Mouse (Mus musculus) left cerebral cortex, postnatal 36 days (tissue): ENCODE measurements around the gene Samd4b. TPM values are rescaled to one million over a fixed set of nuclear protein-coding genes. Genes with fewer than 3 reads are reported as not detected.
A peak's percentile ranks its signal among the peaks of the same experiment; 100 is the strongest.

Source experiments
- DNase-seq, 2 experiments: peaks; one replicate each; pipeline ENCODE4 v3.0.0; 2021 to 2022; ENCODE audit warnings: low spot score in 2 of 2, mixed read lengths in 1 of 2
- intact Hi-C: fragments of 180-260 bp; cut with DNase I; formaldehyde crosslinking; loops from one replicate; pipeline ENCODE4 v1.15.1; 2025
- total RNA-seq, 2 experiments: library from RNA; stranded (reverse); gene quantifications; 2 replicates each; pipeline ENCODE4 v1.2.3; 2021

The Samd4b gene
- total RNA-seq, 2 experiments from 2014 or later: 68.7 to 68.8 TPM

DNA sequence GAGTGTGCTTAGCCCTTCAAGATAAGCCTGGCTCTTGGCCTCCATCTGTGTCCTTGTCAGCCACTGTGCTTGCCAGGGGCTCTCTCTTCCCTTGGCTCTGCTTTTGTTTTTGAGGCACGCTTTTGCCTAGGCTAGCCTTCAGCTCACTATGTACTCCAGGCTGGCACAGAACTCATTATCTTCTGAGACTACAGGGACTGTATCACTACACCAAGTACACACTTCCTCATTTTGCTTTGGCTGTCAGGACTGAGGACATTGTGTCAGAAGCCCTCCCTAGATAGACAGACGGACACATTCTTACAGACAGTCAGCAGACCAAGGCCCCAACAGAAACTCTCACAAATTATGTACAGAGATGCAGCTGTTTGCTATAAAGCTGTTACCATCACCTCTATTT is 135.2 kb downstream of the Samd4b start:
- DNase-seq: no peak
- intact Hi-C loops: no loop called here

DNA sequence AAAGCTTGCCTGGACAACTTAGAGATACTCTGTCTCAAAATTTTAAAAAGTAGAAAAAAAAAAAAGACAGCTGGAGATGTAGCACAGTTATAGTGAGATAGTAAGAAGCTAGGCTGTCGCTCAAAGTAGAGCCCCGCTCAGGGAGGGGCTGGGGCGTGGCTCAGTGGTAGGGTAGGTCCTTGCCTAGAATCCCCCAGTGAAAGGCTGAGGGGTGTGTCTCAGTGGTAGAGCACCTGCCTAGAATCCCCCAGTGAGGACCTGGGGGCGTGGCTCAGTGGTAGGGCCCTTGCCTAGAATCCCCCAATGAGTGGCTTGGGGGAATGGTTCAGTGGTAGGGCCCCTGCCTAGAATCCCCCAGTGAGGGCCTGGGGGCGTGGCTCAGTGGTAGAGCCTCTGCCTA is 137.6 kb downstream of the Samd4b start:
- DNase-seq: no peak
- intact Hi-C loops: no loop called here

DNA sequence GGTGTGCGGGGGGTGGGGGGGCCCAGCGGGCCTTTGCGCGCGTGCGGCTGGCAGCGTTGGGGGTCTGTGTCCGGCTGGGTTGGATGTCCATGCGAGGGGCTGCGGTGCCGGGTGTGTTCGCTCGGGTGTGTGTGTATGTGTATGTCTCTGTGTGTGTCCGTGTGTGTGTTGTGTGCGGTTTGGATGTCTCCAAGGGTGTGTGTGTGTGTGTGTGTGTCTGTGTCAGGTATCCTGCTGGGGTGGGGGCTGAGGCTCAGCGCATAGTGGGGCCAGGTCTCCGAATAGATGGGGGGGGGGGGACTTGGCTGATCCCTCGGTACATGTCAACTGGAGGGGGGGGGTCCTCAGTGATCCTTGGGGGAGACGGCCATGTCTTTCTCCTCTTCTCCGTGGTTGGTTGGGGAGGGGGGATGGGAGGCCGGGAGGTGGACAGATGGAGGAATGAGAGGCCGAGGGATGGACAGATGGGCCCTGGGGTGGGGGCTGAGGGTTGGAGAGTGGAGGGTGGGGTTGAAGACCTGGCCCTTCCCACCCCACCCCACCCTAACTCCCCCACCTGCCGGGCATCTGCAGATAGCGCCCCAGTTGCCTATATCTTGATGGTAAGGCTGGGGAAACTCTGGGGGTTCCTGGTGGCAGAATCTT is 145.5 kb downstream of the Samd4b start:
- intact Hi-C loops: no loop called here
- no peak for DNase-seq

DNA sequence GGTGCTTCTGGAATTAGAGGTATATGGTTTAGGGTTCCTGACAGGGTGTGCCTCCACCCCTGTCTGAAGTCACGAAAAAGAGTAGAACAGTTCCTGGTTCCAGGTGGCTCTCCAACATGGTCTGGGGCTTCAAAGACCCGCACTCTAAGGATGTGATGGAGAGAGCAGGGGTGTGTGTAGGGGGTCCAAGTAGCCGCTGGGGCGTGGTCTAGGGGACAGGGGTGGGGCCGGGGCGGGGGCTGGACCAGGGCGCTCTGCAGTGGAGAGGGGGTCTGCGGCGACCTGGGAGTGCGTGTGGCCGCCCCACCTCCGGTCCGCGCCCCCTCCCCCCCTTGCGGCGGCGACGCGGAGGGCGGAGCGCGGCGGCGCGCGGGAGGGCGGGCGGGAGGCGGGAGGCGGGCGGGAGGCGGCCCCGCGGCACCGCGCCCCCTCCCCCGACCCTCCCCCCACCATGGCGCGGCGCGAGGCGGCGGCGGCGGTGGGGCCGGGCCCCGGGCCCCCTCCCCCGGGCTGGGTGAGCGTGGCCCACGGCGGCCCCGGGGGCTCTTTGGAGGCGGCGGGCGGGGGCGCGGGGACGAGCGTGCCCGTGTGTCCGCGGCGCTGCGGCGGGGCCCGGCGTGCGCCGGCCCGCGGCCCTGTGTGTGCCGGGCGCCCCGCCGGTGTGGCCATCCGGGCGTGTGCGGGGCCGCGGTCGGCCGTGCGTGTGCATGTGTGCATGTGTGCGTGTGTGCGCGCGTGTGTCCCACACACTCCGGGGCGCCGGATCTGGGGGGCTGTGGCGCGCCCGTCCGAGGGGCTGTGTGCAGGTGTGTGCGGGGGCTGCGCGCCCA is 146.2 kb downstream of the Samd4b start, which contains the start of gene Lrfn1:
Lrfn1 (plus strand) TSS at position 450 of the 830 bp plus-strand sequence.
- intact Hi-C loops: no loop called here
- peak in 1 of 2 experiments; percentile 24 for DNase-seq

DNA sequence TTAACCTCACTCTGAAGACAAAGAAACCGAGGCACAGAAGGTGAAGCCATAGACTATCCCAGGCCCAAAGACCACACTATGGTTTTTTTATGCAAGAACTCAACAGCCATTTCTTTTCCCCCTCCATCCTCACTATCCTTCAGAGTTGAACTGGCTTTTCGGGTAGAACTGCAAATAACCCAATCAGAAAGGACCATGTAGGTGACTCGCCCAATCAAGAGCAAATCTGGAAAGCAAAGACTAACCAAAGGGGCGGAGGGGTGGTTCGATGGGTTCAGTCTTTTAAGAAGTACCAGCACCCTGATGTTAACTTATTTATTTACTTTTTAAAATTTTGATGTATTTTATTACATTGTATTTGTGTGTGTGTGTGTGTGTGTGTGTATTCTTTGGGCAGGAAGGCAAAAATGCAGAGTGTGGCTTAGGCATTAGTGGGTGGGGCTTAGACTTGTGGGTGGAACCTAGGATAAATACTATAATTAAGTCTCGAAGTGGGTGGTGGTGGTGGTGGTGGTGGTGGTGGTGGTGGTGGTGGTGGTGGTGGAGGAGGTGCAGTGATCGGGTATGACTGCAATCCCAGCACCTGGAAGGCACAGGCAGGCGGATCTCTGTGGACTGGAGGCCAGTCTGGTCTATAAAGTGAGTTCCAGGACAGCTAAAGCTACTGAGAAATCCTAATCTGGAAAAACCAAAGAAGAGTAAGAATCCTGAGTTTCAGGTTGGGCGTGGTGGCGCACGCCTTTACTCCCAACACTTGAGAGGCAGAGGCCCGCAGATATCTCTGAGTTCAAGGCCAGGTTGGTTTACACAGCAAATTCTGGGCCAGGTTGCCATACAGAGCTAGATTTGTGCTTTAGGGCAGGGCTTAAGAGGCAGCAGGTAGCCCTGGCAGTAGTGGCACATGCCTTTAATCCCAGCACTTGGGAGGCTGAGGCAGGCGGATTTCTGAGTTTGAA is 149.8 kb downstream of the Samd4b start:
- DNase-seq: no peak
- intact Hi-C loops: loop anchor here (2.0 kb wide), 2 partner anchors 81 to 153 kb away; no protein-coding TSS in a partner anchor

DNA sequence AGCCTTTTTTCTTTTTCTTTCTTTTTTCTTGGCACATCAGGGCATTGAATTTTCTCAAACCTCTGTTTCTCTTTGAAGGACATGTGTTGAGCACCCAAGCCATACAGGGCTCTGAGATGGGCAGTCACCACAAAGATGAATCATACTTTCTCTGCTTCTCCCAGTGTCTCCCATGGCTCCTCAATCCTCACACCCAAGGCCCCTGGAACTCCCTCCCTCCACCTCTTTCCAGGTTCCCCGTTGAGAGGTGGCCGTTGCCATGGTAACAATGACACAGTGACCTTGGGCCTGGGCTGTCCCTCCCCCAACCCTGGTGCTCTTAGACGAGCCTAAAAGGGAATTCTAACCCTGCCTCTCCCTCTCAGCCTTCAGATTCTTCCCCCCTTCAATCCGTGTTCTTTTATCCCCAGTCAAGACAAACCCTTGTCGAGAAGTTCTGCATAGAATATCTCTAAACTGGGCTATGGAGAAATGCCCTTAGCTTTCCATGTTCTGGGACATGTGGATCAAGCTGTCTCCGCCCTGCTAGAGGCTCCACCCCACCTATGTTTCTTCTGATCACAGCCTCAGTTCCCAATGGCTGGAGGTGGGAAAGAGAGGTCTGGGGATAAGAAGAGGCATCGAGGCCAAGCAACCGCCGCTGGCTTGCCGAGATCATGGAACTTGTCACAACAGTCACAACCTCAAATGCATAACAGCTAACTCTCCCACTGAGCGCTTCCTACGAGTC is 150.7 kb downstream of the Samd4b start:
- intact Hi-C loops: loop anchor here (2.0 kb wide), 2 partner anchors 82 to 154 kb away; no protein-coding TSS in a partner anchor
- DNase-seq: no peak

DNA sequence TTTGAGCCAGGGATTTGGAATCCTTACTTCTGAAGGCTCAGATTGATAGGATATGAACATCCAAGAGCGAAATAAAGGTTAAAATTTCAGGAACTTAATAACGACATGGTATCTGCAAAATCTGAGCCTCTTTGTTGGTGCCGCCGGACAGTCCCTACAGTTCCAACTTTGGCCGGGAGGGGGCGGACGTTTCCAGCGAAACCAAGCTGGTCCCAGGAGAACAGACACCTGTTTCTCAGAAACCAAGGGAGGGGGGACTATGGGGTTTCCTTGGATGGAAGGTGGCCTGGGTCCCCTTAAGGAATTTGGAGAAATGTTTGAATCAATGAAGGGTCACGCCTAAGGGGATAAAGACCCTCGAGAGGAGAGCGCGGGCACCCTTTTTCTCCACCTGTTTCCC is 151.5 kb downstream of the Samd4b start:
- intact Hi-C loops: loop anchor here (2.0 kb wide), 2 partner anchors 82 to 154 kb away; no protein-coding TSS in a partner anchor
- peak; percentile 70 to 77 for DNase-seq

DNA sequence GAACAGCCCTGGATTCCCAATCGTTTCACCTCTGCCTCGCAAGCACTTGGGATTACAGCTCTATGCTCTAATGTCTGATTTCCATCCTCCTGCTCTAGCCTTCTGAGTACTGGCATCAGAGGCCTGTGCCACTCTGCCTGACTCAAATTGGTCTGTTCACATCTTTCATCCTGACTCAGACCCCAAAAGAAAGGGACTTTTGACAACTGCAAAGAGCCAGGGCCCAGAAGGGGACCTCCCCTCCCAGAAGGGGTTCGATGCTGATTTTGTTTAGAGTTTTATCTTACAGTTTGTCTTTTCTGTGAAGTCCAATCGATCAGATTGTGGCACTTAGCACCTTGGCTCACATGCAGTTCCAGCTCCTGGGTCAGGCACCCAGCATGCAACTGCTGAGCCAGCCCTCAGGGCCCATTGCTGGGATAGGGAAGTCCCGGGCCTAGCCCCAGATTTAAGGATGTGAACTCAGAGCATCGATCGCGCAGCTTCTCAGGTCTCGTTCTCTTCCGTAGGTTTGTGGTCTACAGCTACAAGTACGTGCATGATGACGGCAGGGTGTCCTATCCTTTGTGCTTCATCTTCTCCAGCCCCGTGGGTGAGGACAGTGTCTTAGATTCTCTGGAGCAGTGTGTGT is 153.5 kb downstream of the Samd4b start:
- intact Hi-C loops: loop anchor here (2.0 kb wide), 1 partner anchor 282 kb away; no protein-coding TSS in a partner anchor
- DNase-seq: no peak

DNA sequence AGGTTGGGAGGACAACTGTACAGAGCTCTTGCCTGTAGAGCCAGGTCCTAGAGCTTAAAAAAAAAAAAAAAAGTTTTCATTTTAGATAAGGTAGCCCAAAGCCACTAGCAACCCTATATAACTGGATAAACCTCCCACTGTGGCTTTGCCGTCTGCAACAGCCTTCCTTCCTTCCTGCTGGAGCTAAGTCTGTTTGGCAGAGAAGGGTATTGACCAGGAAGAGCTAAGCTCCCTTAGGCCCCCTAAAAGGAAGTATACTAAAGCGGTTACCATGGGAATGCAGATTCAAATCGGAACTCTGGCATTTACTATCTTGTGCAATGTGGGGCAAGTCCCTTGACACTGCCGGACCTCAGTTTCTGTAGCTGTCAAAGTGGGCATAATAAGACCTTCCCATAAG is 155.3 kb downstream of the Samd4b start:
- DNase-seq: no peak
- intact Hi-C loops: no loop called here

DNA sequence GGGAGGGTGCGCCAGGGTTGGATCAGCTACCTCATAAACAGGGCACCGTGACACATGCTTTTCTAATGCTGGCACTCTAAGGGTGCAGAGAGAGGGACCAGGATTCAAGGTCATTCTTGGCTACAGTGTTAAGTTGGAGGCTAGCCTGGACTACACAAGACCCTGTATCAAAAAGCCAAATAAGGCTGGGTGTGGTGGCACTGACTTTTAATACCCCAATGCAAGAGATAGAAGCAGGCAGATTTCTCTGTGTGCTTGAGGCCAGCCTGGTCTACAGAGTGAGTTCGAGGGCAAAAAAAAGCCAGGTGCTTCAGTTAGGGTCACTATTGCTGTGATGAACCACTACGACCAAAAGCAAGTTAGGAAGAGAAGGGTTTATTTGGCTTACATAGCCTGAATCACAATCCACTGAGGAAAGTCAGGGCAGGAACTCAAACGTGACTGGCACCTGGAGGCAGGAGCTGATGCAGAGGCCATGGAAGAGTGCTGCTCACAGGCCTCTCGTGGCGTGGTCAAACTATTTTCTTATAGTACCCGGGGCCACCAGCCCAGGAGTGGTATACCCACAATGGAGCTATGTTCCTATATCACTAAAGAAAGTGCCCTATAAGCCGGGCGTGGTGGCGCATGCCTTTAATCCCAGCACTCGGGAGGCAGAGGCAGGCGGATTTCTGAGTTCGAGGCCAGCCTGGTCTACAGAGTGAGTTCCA is 156.0 kb downstream of the Samd4b start:
- intact Hi-C loops: no loop called here
- no peak for DNase-seq

DNA sequence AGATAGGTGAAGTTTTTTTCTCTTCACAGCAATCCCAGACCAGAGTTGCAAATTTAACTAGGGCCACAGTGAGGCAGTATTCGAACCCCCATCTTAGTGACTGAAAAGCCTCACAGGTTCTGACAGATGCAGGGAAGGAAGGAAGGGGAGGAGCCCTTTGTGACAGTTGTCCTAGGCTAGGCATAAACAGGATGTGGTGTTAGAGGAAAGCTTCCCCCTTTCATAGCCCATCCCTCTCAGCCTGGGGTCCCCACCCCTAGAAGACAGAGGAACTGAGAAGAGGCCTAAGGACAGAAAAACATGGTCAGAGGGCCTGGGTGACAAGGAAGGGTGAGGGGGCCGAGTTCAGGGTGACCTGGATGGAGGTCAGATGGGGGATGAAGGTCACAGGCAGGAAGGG is 157.2 kb downstream of the Samd4b start:
- no peak for DNase-seq
- intact Hi-C loops: no loop called here

DNA sequence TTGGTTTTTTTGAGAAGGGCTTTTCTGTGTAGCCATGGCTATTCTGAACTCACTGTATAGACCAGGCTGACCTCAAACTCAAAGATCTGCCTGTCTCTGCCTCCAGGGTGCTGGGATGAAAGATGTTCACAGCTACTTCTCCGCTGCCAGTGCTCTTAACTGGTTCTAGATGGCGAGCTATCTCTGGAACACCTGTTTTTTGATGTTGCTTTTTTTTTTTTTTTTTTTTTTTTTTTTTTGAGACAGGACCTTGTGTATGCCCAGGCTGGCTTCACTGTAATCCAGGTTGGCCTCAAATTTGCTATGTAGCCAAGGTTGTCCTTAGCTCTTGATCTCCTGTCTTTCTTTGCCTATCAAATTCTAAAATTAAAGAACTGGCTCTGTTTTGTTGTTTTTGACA is 159.2 kb downstream of the Samd4b start:
- DNase-seq: no peak
- intact Hi-C loops: no loop called here

DNA sequence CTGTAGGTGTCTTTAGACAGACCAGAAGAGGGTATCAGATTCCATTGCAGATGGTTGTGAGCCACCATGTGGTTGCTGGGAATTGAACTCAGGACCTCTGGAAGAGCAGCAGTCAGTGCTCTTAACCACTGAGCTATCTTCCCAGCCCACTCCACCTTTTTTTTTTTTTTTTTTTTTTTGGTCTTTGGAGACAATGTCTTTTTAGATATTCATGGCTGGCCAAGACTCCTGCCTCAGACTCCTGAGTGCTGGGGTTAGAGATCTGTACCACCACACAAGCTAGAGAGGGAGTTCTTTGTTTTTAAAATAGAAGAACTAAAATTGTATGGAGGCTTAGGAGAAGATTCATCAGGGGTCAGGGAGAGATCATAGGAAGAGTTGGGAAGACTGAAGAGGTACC is 160.0 kb downstream of the Samd4b start:
- no peak for DNase-seq
- intact Hi-C loops: loop anchor here (1.0 to 2.0 kb wide), 2 partner anchors 163 to 289 kb away; no protein-coding TSS in a partner anchor

DNA sequence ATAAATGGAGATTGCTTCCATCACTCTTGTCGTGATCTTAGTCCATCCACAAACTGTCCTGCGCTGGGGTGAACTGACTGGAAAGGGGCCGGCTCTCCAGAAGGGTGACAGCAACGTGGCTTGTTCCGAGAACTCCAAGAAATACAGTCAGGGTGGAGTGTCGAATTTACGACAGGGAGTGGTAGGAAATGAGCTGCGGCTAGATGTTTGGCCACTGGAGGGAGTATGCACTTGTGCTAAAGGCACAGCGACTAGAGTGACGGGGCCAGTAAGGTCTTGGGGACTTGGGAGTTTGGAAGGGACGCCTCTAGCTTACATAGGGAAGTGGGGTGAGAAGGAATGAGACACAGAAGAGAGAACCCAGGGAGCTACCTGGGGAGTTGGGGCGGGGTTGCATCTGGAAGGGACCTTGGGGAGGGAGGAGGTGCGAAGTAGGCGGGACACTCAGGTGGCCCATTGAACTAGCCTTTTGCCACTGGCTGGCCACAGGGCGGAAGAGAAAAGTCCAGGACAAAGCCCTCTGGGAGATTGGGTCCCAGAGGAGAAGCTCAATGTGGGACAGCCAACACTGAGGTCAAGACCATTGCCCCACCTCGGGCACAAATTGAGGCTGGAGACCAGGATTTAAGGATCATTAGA is 160.9 kb downstream of the Samd4b start, which contains the start of gene Gmfg:
Gmfg (plus strand) TSS at position 516 of the 639 bp plus-strand sequence.
- DNase-seq: peak in 1 of 2 experiments; percentile 72
- intact Hi-C loops: loop anchor here (1.0 to 2.0 kb wide), 3 partner anchors 161 to 290 kb away; partner anchors contain the start of genes Pak4 and Samd4b

DNA sequence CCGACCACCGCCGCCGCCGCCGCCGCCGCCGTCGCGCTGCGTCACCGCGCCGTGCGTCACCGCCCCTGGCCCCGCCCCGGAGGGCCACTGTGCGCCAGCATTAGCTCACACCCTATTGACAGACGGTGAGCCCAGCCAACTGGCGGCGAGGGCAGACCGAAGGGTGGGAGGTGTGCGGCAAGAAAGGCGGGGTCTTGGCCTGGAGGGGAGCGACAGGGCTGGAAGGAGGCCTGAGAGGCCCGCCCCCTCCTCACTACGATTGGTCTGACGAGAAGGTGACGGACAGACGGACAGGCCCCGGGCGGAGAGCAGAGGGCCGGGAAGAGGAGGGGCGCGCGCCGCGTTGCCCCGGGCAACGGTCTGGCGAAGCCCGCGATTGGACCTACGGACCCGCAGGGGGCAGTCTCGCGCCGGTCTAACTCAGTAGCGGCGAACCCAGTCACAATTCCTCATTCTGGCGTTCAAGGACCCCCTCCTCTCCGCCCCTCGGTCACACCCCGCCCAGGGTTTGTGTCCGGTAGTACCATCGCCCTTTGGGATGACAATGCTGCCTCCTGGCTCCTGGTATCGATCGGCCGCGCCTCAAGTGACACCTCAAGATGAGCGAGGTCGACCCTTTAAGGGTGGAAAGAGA is 161.6 kb downstream of the Samd4b start:
- peak; percentile 99 to 100 for DNase-seq
- intact Hi-C loops: loop anchor here (1.0 to 2.0 kb wide), 2 partner anchors 162 to 290 kb away; partner anchors contain the start of genes Pak4 and Samd4b

DNA sequence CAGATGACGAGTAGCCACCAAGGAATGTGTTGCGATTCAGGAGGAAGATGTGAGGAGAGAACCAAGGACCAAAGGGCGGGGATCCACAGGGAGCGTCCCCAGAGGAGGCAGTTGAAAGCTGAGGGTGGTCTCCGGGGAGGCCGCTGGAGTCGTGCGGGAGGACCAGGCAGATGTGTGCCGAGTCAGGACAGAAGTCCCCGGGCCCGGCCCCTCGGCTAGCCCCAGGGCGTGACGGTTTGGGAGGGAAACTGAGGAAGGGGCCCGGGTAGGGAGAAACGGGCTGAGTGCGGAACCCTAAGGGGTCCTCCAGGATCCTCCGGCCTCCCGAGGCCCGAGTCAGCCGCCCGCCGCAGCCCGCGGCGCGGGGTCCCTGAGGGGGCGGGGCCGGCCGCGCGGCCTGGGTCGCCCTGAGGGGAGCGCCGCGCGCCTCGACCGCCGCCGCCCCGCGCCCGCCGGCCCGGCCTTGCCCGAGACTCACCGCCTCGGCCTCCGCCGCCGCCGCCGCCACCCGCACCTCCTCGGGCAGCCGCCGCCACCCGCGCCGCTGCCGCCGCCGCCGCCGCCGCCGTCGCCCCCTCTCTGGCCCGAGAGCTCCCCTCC is 162.2 kb downstream of the Samd4b start:
- intact Hi-C loops: loop anchor here (1.0 to 2.0 kb wide), 2 partner anchors 163 to 291 kb away; partner anchors contain the start of genes Pak4 and Samd4b

More for the DNA sequence above, 162.2 kb downstream of the Samd4b start:
- DNase-seq: no peak
